Mouse (Mus musculus): Measurements from ENCODE around the gene Ppp2r5c. TPM values are rescaled to one million over a fixed set of nuclear protein-coding genes. Genes with fewer than 3 reads are reported as not detected.

Gene Ppp2r5c
- total and polyA plus RNA-seq, 2 experiments: 12.5 to 29.4 TPM

DNA sequence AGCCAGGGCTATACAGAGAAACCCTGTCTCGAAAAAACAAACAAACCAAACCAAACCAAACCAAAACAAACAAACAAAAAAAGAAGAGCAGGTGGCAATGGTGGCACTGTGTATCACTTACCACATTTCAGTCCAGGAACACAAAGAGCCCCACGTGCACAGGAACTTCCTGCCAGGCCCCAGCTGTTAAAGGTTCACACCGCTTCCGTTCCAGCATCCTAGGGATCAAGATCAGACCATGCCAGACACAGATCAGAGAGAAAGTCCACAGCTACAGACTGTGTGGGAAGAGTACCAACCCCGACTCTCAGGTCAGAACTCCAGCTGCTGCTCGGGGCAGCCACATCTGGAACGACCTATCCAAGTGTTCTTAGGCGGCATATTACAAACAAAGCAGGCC, 16.8 kb downstream of the Ppp2r5c start:
- Histone ChIP-seq H3K4me1 (ENCODE audit: control insufficient read depth, insufficient read depth, low read length) (peaks cover 8% of the 10 kb centered on the region), H3K79me2 (ENCODE audit: control insufficient read depth, insufficient read depth, low read length) (no peaks in the 10 kb centered on the region), H3K27me3 (ENCODE audit: control insufficient read depth, insufficient read depth, low read length) (no peaks in the 10 kb centered on the region), H3K27ac (replicated peaks; ENCODE audit: insufficient read depth, low read depth, low read length) (no peak overlapping the region), H3K4me3 (ENCODE audit: insufficient read depth, low read depth, low read length) (no peak overlapping the region), H3K36me3 (ENCODE audit: control insufficient read depth, insufficient read depth, low read length) (peaks cover 4% of the 10 kb centered on the region; the same call in 1 of the 2 replicates), H3K9ac (ENCODE audit: low read depth, low read length) (no peak overlapping the region)
- no peak for DNase-seq (ENCODE audit: extremely low read depth, low read depth, low spot score)
- 78% methylated on average over 8 of the region's 8 CpGs for WGBS
- TF ChIP-seq POLR2A (IDR thresholded peaks at IDR 0.05; ENCODE audit: extremely low read depth, insufficient read depth, low read length): no peak
- TF ChIP-seq CTCF (IDR thresholded peaks at IDR 0.05; ENCODE audit: low read depth, low read length): no peak

DNA sequence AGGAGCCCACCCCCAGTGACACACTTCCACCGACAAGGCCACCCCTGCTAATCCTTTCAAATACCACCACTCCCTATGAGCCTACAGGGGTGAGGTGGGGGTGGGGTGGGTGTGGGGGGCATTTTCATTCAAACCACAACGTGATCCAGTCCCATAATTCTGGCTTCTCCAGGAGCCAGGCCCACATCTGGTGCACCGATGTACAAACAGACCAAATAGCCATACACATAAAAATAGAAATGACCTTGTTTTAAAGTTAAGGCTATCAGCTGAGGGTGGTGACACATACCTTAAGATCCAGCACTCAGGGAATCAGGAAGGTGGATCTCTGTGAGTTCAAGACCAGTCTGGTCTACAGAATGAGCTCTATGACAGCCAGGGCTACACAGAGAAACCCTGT, 24.5 kb downstream of the Ppp2r5c start:
- Histone ChIP-seq H3K4me3 (ENCODE audit: insufficient read depth, low read depth, low read length) (no peak overlapping the region), H3K79me2 (ENCODE audit: control insufficient read depth, insufficient read depth, low read length) (no peaks in the 10 kb centered on the region), H3K27me3 (ENCODE audit: control insufficient read depth, insufficient read depth, low read length) (no peaks in the 10 kb centered on the region), H3K27ac (replicated peaks; ENCODE audit: insufficient read depth, low read depth, low read length) (no peak overlapping the region), H3K4me1 (ENCODE audit: control insufficient read depth, insufficient read depth, low read length) (no peaks in the 10 kb centered on the region), H3K36me3 (ENCODE audit: control insufficient read depth, insufficient read depth, low read length) (no peaks in the 10 kb centered on the region; the same call in 1 of the 2 replicates), H3K9ac (ENCODE audit: low read depth, low read length) (no peak overlapping the region)
- TF ChIP-seq POLR2A (IDR thresholded peaks at IDR 0.05; ENCODE audit: extremely low read depth, insufficient read depth, low read length): no peak
- TF ChIP-seq CTCF (IDR thresholded peaks at IDR 0.05; ENCODE audit: low read depth, low read length): no peak
- no peak for DNase-seq (ENCODE audit: extremely low read depth, low read depth, low spot score)
- WGBS: 78% methylated on average over 3 of the region's 3 CpGs

DNA sequence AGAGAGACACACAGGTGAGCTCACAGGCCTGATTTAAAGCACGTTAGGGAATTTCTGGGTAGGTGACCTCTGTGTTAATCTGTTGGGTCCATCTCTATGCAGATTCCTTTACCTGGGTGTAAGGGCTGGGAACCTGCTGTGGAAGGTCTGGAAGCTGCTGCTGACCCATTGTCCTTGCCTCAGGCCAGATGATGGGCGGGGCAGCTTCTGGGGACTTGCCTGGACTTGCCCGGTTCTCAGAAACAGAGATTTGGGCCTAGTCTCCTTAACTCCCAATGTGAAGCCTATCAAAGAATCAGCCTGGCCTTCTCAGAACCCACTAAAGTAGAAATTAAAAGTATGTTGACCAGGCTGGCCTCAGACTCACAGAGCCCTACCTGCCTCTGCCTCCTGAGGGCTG, 25.3 kb downstream of the Ppp2r5c start:
- Histone ChIP-seq H3K4me3 (ENCODE audit: insufficient read depth, low read depth, low read length) (no peak overlapping the region), H3K9ac (ENCODE audit: low read depth, low read length) (no peak overlapping the region), H3K79me2 (ENCODE audit: control insufficient read depth, insufficient read depth, low read length) (no peaks in the 10 kb centered on the region), H3K36me3 (ENCODE audit: control insufficient read depth, insufficient read depth, low read length) (no peaks in the 10 kb centered on the region; the same call in 1 of the 2 replicates), H3K4me1 (ENCODE audit: control insufficient read depth, insufficient read depth, low read length) (no peaks in the 10 kb centered on the region), H3K27ac (replicated peaks; ENCODE audit: insufficient read depth, low read depth, low read length) (no peak overlapping the region), H3K27me3 (ENCODE audit: control insufficient read depth, insufficient read depth, low read length) (no peaks in the 10 kb centered on the region)
- TF ChIP-seq CTCF (IDR thresholded peaks at IDR 0.05; ENCODE audit: low read depth, low read length) (no peak), POLR2A (IDR thresholded peaks at IDR 0.05; ENCODE audit: extremely low read depth, insufficient read depth, low read length) (no peak)
- DNase-seq (ENCODE audit: extremely low read depth, low read depth, low spot score): no peak
- 88% methylated on average over 3 of the region's 3 CpGs for WGBS

DNA sequence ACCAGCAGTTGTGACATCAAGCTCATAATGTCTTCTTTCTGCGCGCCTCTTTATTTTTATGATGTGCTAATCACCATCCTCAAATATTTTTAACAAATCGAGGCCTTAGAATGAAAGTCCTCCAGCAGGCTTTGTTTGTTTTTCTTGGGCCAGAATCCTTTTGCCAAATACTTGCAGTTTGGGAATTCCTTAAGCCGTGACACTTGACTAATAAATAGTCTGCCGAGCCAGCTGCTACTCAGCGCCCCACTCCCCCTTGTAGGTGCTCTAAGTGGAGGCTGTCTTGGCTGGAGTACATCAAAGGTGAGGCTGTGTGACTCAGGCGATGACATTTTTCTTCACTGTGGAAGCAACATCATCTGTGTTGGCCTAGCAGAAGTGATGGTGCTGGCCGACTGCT, 27.6 kb downstream of the Ppp2r5c start:
- TF ChIP-seq CTCF (IDR thresholded peaks at IDR 0.05; ENCODE audit: low read depth, low read length) (no peak), POLR2A (IDR thresholded peaks at IDR 0.05; ENCODE audit: extremely low read depth, insufficient read depth, low read length) (no peak)
- H3K79me2 ChIP-seq (ENCODE audit: control insufficient read depth, insufficient read depth, low read length): no peaks in the 10 kb centered on the region
- H3K9ac ChIP-seq (ENCODE audit: low read depth, low read length): no peak overlapping the region
- 65% methylated on average over 8 of the region's 8 CpGs for WGBS
- no peak overlapping the region for H3K27ac ChIP-seq (replicated peaks; ENCODE audit: insufficient read depth, low read depth, low read length)
- DNase-seq (ENCODE audit: extremely low read depth, low read depth, low spot score): no peak
- H3K4me1 ChIP-seq (ENCODE audit: control insufficient read depth, insufficient read depth, low read length): no peaks in the 10 kb centered on the region
- no peak overlapping the region for H3K4me3 ChIP-seq (ENCODE audit: insufficient read depth, low read depth, low read length)
- no peaks in the 10 kb centered on the region for H3K36me3 ChIP-seq (ENCODE audit: control insufficient read depth, insufficient read depth, low read length)
- H3K27me3 ChIP-seq (ENCODE audit: control insufficient read depth, insufficient read depth, low read length): no peaks in the 10 kb centered on the region

DNA sequence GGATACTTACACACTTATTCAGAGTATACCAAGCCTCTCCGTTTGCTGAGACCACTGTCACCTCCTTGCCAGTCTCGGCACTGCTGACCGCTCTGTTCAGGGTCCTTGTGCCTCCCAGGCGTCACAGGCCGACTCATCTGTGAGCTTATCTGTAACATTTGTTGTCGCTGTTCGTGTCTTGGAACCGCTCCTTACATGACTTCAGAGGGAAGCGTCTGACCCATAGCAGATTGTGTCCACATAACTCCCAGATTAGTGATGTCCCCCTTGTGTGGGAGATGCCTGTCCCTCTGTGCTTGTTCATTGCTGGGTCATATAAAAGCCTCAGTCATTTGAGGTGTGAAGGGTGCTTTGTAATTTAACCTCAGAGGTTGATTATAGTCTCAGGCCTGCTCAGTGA, 29.6 kb downstream of the Ppp2r5c start:
- Histone ChIP-seq H3K36me3 (ENCODE audit: control insufficient read depth, insufficient read depth, low read length) (no peaks in the 10 kb centered on the region), H3K4me1 (ENCODE audit: control insufficient read depth, insufficient read depth, low read length) (no peaks in the 10 kb centered on the region), H3K4me3 (ENCODE audit: insufficient read depth, low read depth, low read length) (no peak overlapping the region), H3K79me2 (ENCODE audit: control insufficient read depth, insufficient read depth, low read length) (no peaks in the 10 kb centered on the region), H3K27me3 (ENCODE audit: control insufficient read depth, insufficient read depth, low read length) (no peaks in the 10 kb centered on the region), H3K9ac (ENCODE audit: low read depth, low read length) (no peak overlapping the region), H3K27ac (replicated peaks; ENCODE audit: insufficient read depth, low read depth, low read length) (no peak overlapping the region)
- 88% methylated on average over 9 of the region's 9 CpGs for WGBS
- no peak for DNase-seq (ENCODE audit: extremely low read depth, low read depth, low spot score)
- no peak for TF ChIP-seq CTCF (IDR thresholded peaks at IDR 0.05; ENCODE audit: low read depth, low read length)
- no peak for TF ChIP-seq POLR2A (IDR thresholded peaks at IDR 0.05; ENCODE audit: extremely low read depth, insufficient read depth, low read length)

DNA sequence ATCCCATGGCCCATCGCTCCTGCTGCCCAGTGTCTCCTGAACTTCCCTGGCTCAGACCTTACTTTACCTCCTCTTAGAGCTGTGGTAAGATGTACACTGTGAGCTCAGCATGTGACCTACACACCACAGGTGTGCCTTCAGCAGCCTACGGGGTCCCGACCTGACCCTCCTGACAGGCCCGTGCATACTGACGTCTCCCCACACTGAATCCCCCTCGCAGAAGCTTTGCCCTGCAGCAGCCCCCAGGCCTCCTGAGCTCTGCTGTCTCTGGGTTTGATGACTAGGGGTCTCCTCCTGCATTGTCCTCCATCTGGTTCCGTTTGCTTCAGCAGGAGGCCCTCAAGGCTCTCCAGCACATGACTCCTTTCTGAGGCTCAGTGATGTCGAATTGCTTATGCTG, 31.0 kb downstream of the Ppp2r5c start:
- H3K4me1 ChIP-seq (ENCODE audit: control insufficient read depth, insufficient read depth, low read length): no peaks in the 10 kb centered on the region
- no peaks in the 10 kb centered on the region for H3K36me3 ChIP-seq (ENCODE audit: control insufficient read depth, insufficient read depth, low read length)
- WGBS: 94% methylated on average over 8 of the region's 8 CpGs
- H3K4me3 ChIP-seq (ENCODE audit: insufficient read depth, low read depth, low read length): no peak overlapping the region
- H3K9ac ChIP-seq (ENCODE audit: low read depth, low read length): no peak overlapping the region
- no peaks in the 10 kb centered on the region for H3K79me2 ChIP-seq (ENCODE audit: control insufficient read depth, insufficient read depth, low read length)
- no peaks in the 10 kb centered on the region for H3K27me3 ChIP-seq (ENCODE audit: control insufficient read depth, insufficient read depth, low read length)
- DNase-seq (ENCODE audit: extremely low read depth, low read depth, low spot score): no peak
- TF ChIP-seq POLR2A (IDR thresholded peaks at IDR 0.05; ENCODE audit: extremely low read depth, insufficient read depth, low read length) (no peak), CTCF (IDR thresholded peaks at IDR 0.05; ENCODE audit: low read depth, low read length) (no peak)
- no peak overlapping the region for H3K27ac ChIP-seq (replicated peaks; ENCODE audit: insufficient read depth, low read depth, low read length)
